ENCODE assay signal across 8 mouse cellular contexts in genomic region chr3:149052295-149052902, GRCm38 (mm10).
DNase-seq lines count a peak whose midpoint lies in the region; ATAC-seq and TF ChIP-seq lines count a peak whose summit lies in the region.
"Not testable (repeated sequence)": the region's sequence is repeated elsewhere in the genome, so short reads cannot be mapped to it uniquely, and the experiment has no call there.

No protein-coding gene starts in this region.

- DNase-seq in CH12.LX (ENCODE audit: extremely low read depth) (peak; percentile 72), WW6 (ENCODE audit: low read depth, low spot score) (peak; percentile 48)
- peak; percentile 33 for DNase-seq in splenic B cell, adult 2 months (ENCODE audit: low read depth, low spot score)

- not testable (repeated sequence) for H3K27ac ChIP-seq in CH12.LX (ENCODE audit: insufficient read depth, low read depth); embryonic facial prominence, embryonic 12.5 days; limb, embryonic 12.5 days; lung, embryonic 16.5 days (ENCODE audit: low read length)

- not testable (repeated sequence) for H3K4me3 ChIP-seq in CH12.LX (replicated peaks in 1 of 3; ENCODE audit: low read depth in 2 of 3, low read length in 2 of 3, poor library complexity in 1 of 3); embryonic facial prominence, embryonic 12.5 days; limb, embryonic 12.5 days (replicated peaks); lung, embryonic 16.5 days (ENCODE audit: low read length)

- not testable (repeated sequence) for TF ChIP-seq RAD21 in CH12.LX (IDR thresholded peaks at IDR 0.05; ENCODE audit: low read depth, low read length)

- TF ChIP-seq EP300 in CH12.LX (IDR thresholded peaks at IDR 0.05; ENCODE audit: low read length): not testable (repeated sequence)

- H3K9me3 ChIP-seq in CH12.LX (replicated peaks; ENCODE audit: low read length); embryonic facial prominence, embryonic 12.5 days; limb, embryonic 12.5 days; lung, embryonic 16.5 days (ENCODE audit: control insufficient read depth, low read length): not testable (repeated sequence)

- H3K36me3 ChIP-seq in CH12.LX (replicated peaks in 1 of 2; ENCODE audit: control insufficient read depth in 1 of 2, insufficient read depth in 1 of 2, low read length in 1 of 2); embryonic facial prominence, embryonic 12.5 days; limb, embryonic 12.5 days; lung, embryonic 16.5 days (ENCODE audit: control insufficient read depth, insufficient read depth, low read length); splenic B cell, adult 2 months (ENCODE audit: control insufficient read depth, insufficient read depth, low read length, poor library complexity, severe bottlenecking): not testable (repeated sequence)

- TF ChIP-seq CTCF in CH12.LX (conservative IDR thresholded peaks at IDR 0.05 in 1 of 2, IDR thresholded peaks at IDR 0.05 in 1 of 2; ENCODE audit: low read depth in 2 of 2, low read length in 2 of 2): not testable (repeated sequence)

- not testable (repeated sequence) for TF ChIP-seq POLR2A in CH12.LX (IDR thresholded peaks at IDR 0.05; ENCODE audit: low read depth, low read length)

- in situ Hi-C loops in CH12.LX (cut with MboI; ENCODE audit: low pct_ligation_motif_present, low pct_unique_long_range_greater_than_20kb, low sequenced_read_pairs): not testable (repeated sequence)

- dilution Hi-C loops in CH12.LX (cut with MboI; ENCODE audit: extremely low pct_ligation_motif_present, extremely low pct_unique_long_range_greater_than_20kb, low sequenced_read_pairs): not testable (repeated sequence)

- not testable (repeated sequence) for H3K4me1 ChIP-seq in CH12.LX (ENCODE audit: control insufficient read depth in 1 of 2, insufficient read depth in 2 of 2); embryonic facial prominence, embryonic 12.5 days; limb, embryonic 12.5 days (replicated peaks); lung, embryonic 16.5 days (replicated peaks; ENCODE audit: control insufficient read depth, insufficient read depth, low read length)

- H3K79me2 ChIP-seq in CH12.LX (replicated peaks; ENCODE audit: control insufficient read depth, extremely low read depth, insufficient read depth, poor library complexity, severe bottlenecking): not testable (repeated sequence)

- not testable (repeated sequence) for H3K27me3 ChIP-seq in CH12.LX (replicated peaks); embryonic facial prominence, embryonic 12.5 days; limb, embryonic 12.5 days; lung, embryonic 16.5 days (ENCODE audit: control insufficient read depth, insufficient read depth, low read depth, low read length); splenic B cell, adult 2 months (ENCODE audit: control insufficient read depth, insufficient read depth, low read length, poor library complexity, severe bottlenecking)

- H3K9ac ChIP-seq in CH12.LX (ENCODE audit: insufficient read depth, low read depth); embryonic facial prominence, embryonic 12.5 days; limb, embryonic 12.5 days (replicated peaks); lung, embryonic 16.5 days (ENCODE audit: low read length): not testable (repeated sequence)

- 98% methylated on average over 1 of the region's 1 CpGs for WGBS in embryonic facial prominence, embryonic 12.5 days
- WGBS in limb, embryonic 12.5 days: 91% methylated on average over 1 of the region's 1 CpGs
- 93% methylated on average over 1 of the region's 1 CpGs for WGBS in lung, embryonic 16.5 days

- not testable (repeated sequence) for H3K4me2 ChIP-seq in CH12.LX (ENCODE audit: insufficient read depth, low read depth, poor library complexity, severe bottlenecking); embryonic facial prominence, embryonic 12.5 days (replicated peaks); limb, embryonic 12.5 days; lung, embryonic 16.5 days (ENCODE audit: low read depth, low read length)

- 0 out of 2 replicates have a peak, but pooled peaks have one; percentile 35 for ATAC-seq in embryonic facial prominence, embryonic 12.5 days (ENCODE audit: insufficient number of reproducible peaks, insufficient read depth, low FRiP score, low TSS enrichment)
- ATAC-seq in granulocyte monocyte progenitor cell, adult 5-6 weeks (replicated peaks; ENCODE audit: poor library complexity, severe bottlenecking): peak; percentile 68
- ATAC-seq in limb, embryonic 12.5 days (ENCODE audit: insufficient number of reproducible peaks, insufficient read depth, low FRiP score, low TSS enrichment, low read depth): peak; percentile 52; the same call in 1 of the 2 replicates
- ATAC-seq in lung, embryonic 16.5 days (ENCODE audit: low read depth): peak; percentile 45; the same call in 1 of the 2 replicates
- peak; percentile 66 for ATAC-seq in monocyte, adult 5-6 weeks (replicated peaks; ENCODE audit: insufficient number of reproducible peaks, low FRiP score, low TSS enrichment, poor library complexity, severe bottlenecking)
